Mouse (Mus musculus) bone marrow, adult 2 months (tissue): Measurements from ENCODE around the gene Morf4l1.

ENCODE experiments used
- CTCF ChIP-seq: fragments of 200-500 bp; IDR thresholded peaks from 2 replicates; pipeline ENCODE4 v1.5.1; 2011; ENCODE audit warnings: low read length, control low read depth; ENCODE audit not compliant: control insufficient read depth, insufficient read depth
- POLR2A ChIP-seq: fragments of 200-500 bp; IDR thresholded peaks from 2 replicates; pipeline ENCODE4 v1.6.1; 2011; ENCODE audit warnings: low read depth, mild to moderate bottlenecking, control low read depth, low read length, borderline replicate concordance; ENCODE audit not compliant: control insufficient read depth

GRCm38 (mm10) chr9:90053852-90054251 lies 60.7 kb downstream of the Morf4l1 start, which contains the start of gene Ctsh:
- no peak for TF ChIP-seq POLR2A
- TF ChIP-seq CTCF = no peak
